In the genomic region with DNA sequence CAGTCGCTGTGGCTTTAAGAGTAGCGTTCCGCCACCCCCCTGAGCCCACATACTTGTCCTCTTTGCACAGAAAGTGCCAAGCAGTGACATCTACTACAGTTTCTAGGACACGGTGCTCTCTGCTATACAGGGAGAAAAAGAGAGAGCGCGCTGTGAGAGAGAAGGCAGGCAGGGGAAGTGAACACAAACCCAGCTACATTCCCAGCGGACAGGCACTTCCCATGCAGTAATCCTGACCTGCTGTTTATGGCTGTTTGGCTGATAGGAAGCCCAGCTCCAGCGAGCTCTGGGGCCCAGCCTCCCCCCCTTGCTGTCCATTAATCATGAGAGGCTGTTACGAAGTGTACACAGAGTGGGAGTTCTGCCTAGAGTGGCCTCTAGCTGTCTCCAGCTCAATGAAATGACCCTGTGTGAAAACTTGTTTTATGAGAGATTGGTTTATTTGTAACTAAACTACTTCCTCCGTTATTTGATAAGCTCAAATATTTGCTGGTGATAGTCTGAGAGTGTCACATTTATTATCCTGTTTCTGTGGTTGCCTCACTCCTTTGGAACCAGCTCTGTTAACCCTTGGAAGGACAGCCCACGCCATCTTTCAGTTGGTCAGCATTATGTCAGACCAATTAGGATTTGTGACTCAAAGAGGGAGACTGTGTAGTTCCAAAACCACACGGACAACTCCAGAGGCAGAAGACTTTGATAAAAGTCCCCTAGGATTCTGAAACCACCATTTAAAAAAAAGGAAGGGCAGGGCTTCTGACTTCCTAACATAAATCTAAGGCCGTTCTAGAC, we compare ENCODE assay signal across 8 mouse cellular contexts.
DNase-seq lines count a peak whose midpoint lies in the region; ATAC-seq and TF ChIP-seq lines count a peak whose summit lies in the region.

No protein-coding gene starts in this region.

- peak overlapping the region; percentile 77 for H3K27ac ChIP-seq in forebrain, embryonic 12.5 days
- H3K27ac ChIP-seq in heart, embryonic 16.5 days (ENCODE audit: low read length): peak overlapping the region; percentile 93
- peak overlapping the region; percentile 76 for H3K27ac ChIP-seq in liver, embryonic 15.5 days (replicated peaks)
- peak overlapping the region; percentile 60; the same call in 1 of the 2 replicates for H3K27ac ChIP-seq in neural tube, embryonic 12.5 days

- TF ChIP-seq CTCF in C2C12 (IDR thresholded peaks at IDR 0.05; ENCODE audit: control insufficient read depth, insufficient read depth, insufficient read length): no peak

- WGBS in forebrain, embryonic 12.5 days: under 1% methylated on average over 13 of the region's 13 CpGs
- under 1% methylated on average over 13 of the region's 13 CpGs for WGBS in heart, embryonic 16.5 days
- WGBS in liver, embryonic 15.5 days (ENCODE audit: insufficient replicate concordance): under 1% methylated on average over 13 of the region's 13 CpGs
- under 1% methylated on average over 13 of the region's 13 CpGs for WGBS in neural tube, embryonic 12.5 days

- no peaks in the 10 kb centered on the region for H3K27me3 ChIP-seq in C2C12 (ENCODE audit: control insufficient read depth, insufficient read depth, insufficient read length)
- H3K27me3 ChIP-seq in forebrain, embryonic 12.5 days: no peaks in the 10 kb centered on the region
- H3K27me3 ChIP-seq in heart, embryonic 16.5 days (ENCODE audit: control insufficient read depth, insufficient read depth, low read length): no peaks in the 10 kb centered on the region
- H3K27me3 ChIP-seq in liver, embryonic 15.5 days: no peaks in the 10 kb centered on the region
- H3K27me3 ChIP-seq in neural tube, embryonic 12.5 days (replicated peaks): no peaks in the 10 kb centered on the region

- H3K36me3 ChIP-seq in C2C12 (ENCODE audit: control insufficient read depth, insufficient read depth): no peaks in the 10 kb centered on the region
- H3K36me3 ChIP-seq in forebrain, embryonic 12.5 days (replicated peaks): no peaks in the 10 kb centered on the region
- H3K36me3 ChIP-seq in heart, embryonic 16.5 days (ENCODE audit: control insufficient read depth, insufficient read depth): no peaks in the 10 kb centered on the region
- no peaks in the 10 kb centered on the region for H3K36me3 ChIP-seq in liver, embryonic 15.5 days (replicated peaks)
- H3K36me3 ChIP-seq in neural tube, embryonic 12.5 days: no peaks in the 10 kb centered on the region

- H3K9me3 ChIP-seq in forebrain, embryonic 12.5 days: no peaks in the 10 kb centered on the region
- no peaks in the 10 kb centered on the region for H3K9me3 ChIP-seq in heart, embryonic 16.5 days (replicated peaks; ENCODE audit: control insufficient read depth, low read length)
- no peaks in the 10 kb centered on the region for H3K9me3 ChIP-seq in liver, embryonic 15.5 days (replicated peaks)
- no peaks in the 10 kb centered on the region for H3K9me3 ChIP-seq in neural tube, embryonic 12.5 days

- peak overlapping the region; percentile 63 for H3ac ChIP-seq in C2C12 (ENCODE audit: control insufficient read depth, insufficient read length, low read depth)

- H3K79me3 ChIP-seq in C2C12 (ENCODE audit: low read depth): no peaks in the 10 kb centered on the region

- H3K4me2 ChIP-seq in forebrain, embryonic 12.5 days: peak overlapping the region; percentile 67
- H3K4me2 ChIP-seq in heart, embryonic 16.5 days (ENCODE audit: low read depth, low read length): peak overlapping the region; percentile 67
- peak overlapping the region; percentile 56 for H3K4me2 ChIP-seq in liver, embryonic 15.5 days
- peak overlapping the region; percentile 66 for H3K4me2 ChIP-seq in neural tube, embryonic 12.5 days (replicated peaks)

- H3K79me2 ChIP-seq in C2C12 (ENCODE audit: control insufficient read depth, insufficient read depth): no peaks in the 10 kb centered on the region

- DNase-seq in c-Kit-positive CD71-negative TER-119-negative erythroid progenitor cells, embryonic 14.5 days (ENCODE audit: low read depth): peak; percentile 32
- DNase-seq in kidney, postnatal 36 days: peak; percentile 78 to 88
- peak; percentile 77 for DNase-seq in testis, postnatal 14 days (ENCODE audit: low spot score)

- peak overlapping the region; percentile 43 for H3K9ac ChIP-seq in forebrain, embryonic 12.5 days
- H3K9ac ChIP-seq in heart, embryonic 16.5 days (ENCODE audit: low read length): peak overlapping the region; percentile 65
- no peak overlapping the region for H3K9ac ChIP-seq in liver, embryonic 15.5 days
- peak overlapping the region; percentile 38 for H3K9ac ChIP-seq in neural tube, embryonic 12.5 days

- peaks cover 26% of the 10 kb centered on the region for H3K4me1 ChIP-seq in forebrain, embryonic 12.5 days
- peaks cover 16% of the 10 kb centered on the region for H3K4me1 ChIP-seq in heart, embryonic 16.5 days (ENCODE audit: control insufficient read depth, insufficient read depth, low read length)
- H3K4me1 ChIP-seq in liver, embryonic 15.5 days (replicated peaks): peaks cover 7% of the 10 kb centered on the region
- peaks cover 21% of the 10 kb centered on the region for H3K4me1 ChIP-seq in neural tube, embryonic 12.5 days

- peak overlapping the region; percentile 26 for H3K4me3 ChIP-seq in C2C12 (ENCODE audit: insufficient read depth, poor library complexity, severe bottlenecking)
- peak overlapping the region; percentile 39 for H3K4me3 ChIP-seq in forebrain, embryonic 12.5 days (replicated peaks)
- peak overlapping the region; percentile 49 for H3K4me3 ChIP-seq in heart, embryonic 16.5 days (ENCODE audit: low read length)
- peak overlapping the region; percentile 37 for H3K4me3 ChIP-seq in liver, embryonic 15.5 days (replicated peaks)
- H3K4me3 ChIP-seq in neural tube, embryonic 12.5 days: peak overlapping the region; percentile 33

- peak; percentile 88 for ATAC-seq in forebrain, embryonic 12.5 days (ENCODE audit: low FRiP score)
- ATAC-seq in heart, embryonic 16.5 days (replicated peaks; ENCODE audit: extremely low read depth, insufficient read depth, low FRiP score): peak; percentile 94
- peak; percentile 87 for ATAC-seq in liver, embryonic 15.5 days (ENCODE audit: insufficient read depth)
- ATAC-seq in neural tube, embryonic 12.5 days (ENCODE audit: low FRiP score, low read depth): peak; percentile 96

TF ChIP-seq in C2C12, 6 proteins besides CTCF, POLR2A, EP300 and RAD21:
- TF ChIP-seq FOSL1 (IDR thresholded peaks at IDR 0.05; ENCODE audit: insufficient read depth, low read length, poor library complexity, severe bottlenecking): no peak
- TF ChIP-seq MYOD1 (IDR thresholded peaks at IDR 0.05; ENCODE audit: control insufficient read depth, insufficient read length, low read depth): peak; percentile 2
- TF ChIP-seq CEBPB (IDR thresholded peaks at IDR 0.05; ENCODE audit: low read depth): peak; percentile 76

Comparison
In these comparisons a context has a peak if more than half of its experiments do, and no peak if none do; other contexts are left out.
1. Peak in every context shown above with its lines: DNase-seq, ATAC-seq, H3K4me3 ChIP-seq and H3K27ac ChIP-seq.
2. DNase-seq: peak in every context shown above with its lines; median percentile 83 in kidney, postnatal 36 days; 77 in testis, postnatal 14 days; 32 in c-Kit-positive CD71-negative TER-119-negative erythroid progenitor cells, embryonic 14.5 days.